Mouse (Mus musculus) splenic B cell, adult 2 months (primary cell): ENCODE measurements around the gene Krtap5-5.
"Not testable (repeated sequence)": the region's sequence is repeated elsewhere in the genome, so short reads cannot be mapped to it uniquely, and the experiment has no call there.

Experiments
- DNase-seq: peaks from one replicate; pipeline ENCODE4 v3.0.0-alpha.2; 2011; ENCODE audit warnings: low read depth, low spot score
- H3K27me3 ChIP-seq: 2 replicates; pipeline ENCODE4 v1.6.1; 2012; ENCODE audit warnings: mild to moderate bottlenecking, low read length, moderate library complexity, mixed read lengths; ENCODE audit not compliant: control insufficient read depth, poor library complexity, insufficient read depth, severe bottlenecking
- H3K36me3 ChIP-seq: 2 replicates; pipeline ENCODE4 v1.6.1; 2012; ENCODE audit warnings: mild to moderate bottlenecking, low read length, moderate library complexity, mixed read lengths; ENCODE audit not compliant: control insufficient read depth, poor library complexity, insufficient read depth, severe bottlenecking

Krtap5-5 gene

GRCm38 (mm10) chr7:142229871-142230270 is at the start of gene Krtap5-5:
TSS of gene Krtap5-5 (minus strand) at chr7:142229971.
- DNase-seq, H3K27me3 ChIP-seq, H3K36me3 ChIP-seq: not testable (repeated sequence)

DNA sequence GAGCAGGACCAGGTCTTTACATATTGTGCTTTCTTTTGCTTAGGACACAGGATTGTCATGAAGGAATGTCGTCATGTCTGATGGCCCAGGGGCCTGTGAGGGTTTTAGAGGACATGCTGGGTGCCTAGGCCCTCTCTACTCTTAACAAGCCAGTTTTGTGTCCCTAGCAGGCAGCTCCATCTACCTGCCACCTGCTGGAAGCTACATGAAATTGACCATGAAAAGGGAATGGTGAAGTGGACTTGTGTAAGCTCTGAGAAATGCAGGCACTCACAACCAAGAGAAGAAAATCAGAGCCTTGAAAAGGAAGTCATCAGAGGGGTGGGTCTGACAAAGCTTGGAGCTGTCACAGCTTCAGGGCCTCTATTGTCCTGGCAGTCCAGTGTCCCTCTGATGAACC is 49.5 kb upstream of the Krtap5-5 start:
- H3K27me3 ChIP-seq, H3K36me3 ChIP-seq, DNase-seq: not testable (repeated sequence)

- H3K36me3 ChIP-seq, H3K27me3 ChIP-seq: not testable (repeated sequence)
- peak; percentile 58 for DNase-seq
Observed at GRCm38 (mm10) chr7:142278183-142278582, 48.4 kb upstream of the Krtap5-5 start.

GRCm38 (mm10) chr7:142274263-142274662 is 44.5 kb upstream of the Krtap5-5 start, which contains the start of gene Gm4559:
TSS of gene Gm4559 (minus strand) at chr7:142274363.
- H3K36me3 ChIP-seq, H3K27me3 ChIP-seq, DNase-seq: not testable (repeated sequence)

- DNase-seq, H3K36me3 ChIP-seq, H3K27me3 ChIP-seq: not testable (repeated sequence)
Observed at GRCm38 (mm10) chr7:142258254-142258653, 28.5 kb upstream of the Krtap5-5 start, which contains the start of gene Gm2431. TSS of gene Gm2431 (minus strand) at chr7:142258354.

GRCm38 (mm10) chr7:142255517-142255916 is 25.7 kb upstream of the Krtap5-5 start:
- H3K36me3 ChIP-seq: no peaks in the 10 kb centered on the region
- DNase-seq: peak; percentile 51
- H3K27me3 ChIP-seq: no peaks in the 10 kb centered on the region

DNA sequence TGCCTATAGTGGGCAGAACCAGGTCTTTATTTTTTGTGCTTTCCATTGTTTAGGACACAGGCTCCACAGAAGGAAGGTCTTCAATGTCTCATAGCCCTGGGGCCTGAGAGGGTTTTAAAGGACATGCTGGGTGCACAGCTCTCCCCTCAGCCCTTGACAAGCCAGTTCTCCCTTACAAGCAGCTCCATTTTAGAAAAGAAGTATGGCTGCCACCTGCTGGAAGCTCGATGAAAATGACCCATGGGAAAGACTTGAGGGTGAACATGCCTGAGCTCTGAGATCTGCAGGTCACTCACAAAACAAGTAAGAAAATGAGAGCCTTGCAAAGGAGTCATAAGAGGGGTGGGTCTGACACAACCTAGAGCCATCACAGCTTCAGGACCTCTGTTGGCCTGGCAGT is 20.1 kb upstream of the Krtap5-5 start:
- Histone ChIP-seq H3K27me3 (no peaks in the 10 kb centered on the region), H3K36me3 (no peaks in the 10 kb centered on the region)
- DNase-seq: peak; percentile 3

- DNase-seq: no peak
- no peaks in the 10 kb centered on the region for H3K36me3 ChIP-seq
Observed at GRCm38 (mm10) chr7:142240978-142241377, 11.2 kb upstream of the Krtap5-5 start, which contains the start of gene Gm40460. TSS of gene Gm40460 (minus strand) at chr7:142241078.

DNA sequence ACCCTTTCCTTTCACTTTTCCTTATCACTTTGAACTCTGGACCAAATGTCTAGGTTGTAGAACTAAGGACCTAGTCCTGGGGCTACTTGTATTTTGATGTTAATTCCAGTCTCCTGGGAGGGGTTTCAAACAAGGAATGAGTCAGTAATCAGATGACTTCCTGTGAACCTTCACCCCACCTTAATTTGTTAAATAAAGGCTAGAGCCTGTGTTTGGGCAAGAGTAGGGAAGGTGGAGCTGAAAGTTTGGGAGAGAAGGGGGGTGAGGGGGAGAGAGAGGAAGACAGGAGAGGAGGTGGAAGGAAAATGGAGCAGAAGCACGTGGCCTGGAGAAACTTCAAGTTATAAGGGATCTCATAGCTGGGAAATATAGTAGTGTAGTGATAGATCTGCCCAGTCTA is 1.8 kb upstream of the Krtap5-5 start:
- H3K27me3 ChIP-seq: no peaks in the 10 kb centered on the region; the same call in 1 of the 2 replicates
- H3K36me3 ChIP-seq: no peaks in the 10 kb centered on the region
- no peak for DNase-seq

More at GRCm38 (mm10) chr7:142240978-142241377, 11.2 kb upstream of the Krtap5-5 start, which contains the start of gene Gm40460:
- no peaks in the 10 kb centered on the region for H3K27me3 ChIP-seq

DNA sequence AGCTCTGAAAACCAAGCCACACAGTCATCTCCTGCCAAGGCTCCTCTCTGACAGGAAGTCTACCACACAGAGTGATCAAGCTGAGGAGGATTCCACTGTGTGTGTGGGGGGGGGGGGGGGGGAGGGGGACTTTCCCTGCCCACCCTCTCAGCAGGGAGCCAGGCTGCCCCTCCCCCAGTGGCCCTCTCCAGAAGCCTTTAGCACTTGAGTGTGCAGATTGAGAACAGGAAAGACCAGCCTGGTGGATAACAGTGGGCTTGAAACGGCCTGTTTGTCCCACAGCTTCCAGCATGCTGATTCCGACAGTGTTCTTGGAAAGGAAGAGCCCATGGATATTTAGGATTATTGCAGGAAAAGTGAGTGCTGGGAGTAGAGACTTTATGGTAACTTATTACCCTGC is 5.3 kb downstream of the Krtap5-5 start:
- H3K27me3 ChIP-seq: no peaks in the 10 kb centered on the region
- H3K36me3 ChIP-seq: no peaks in the 10 kb centered on the region
- DNase-seq: no peak

GRCm38 (mm10) chr7:142212136-142212535 is 17.6 kb downstream of the Krtap5-5 start:
- H3K27me3 ChIP-seq, H3K36me3 ChIP-seq, DNase-seq: not testable (repeated sequence)

- Histone ChIP-seq H3K27me3 (no peaks in the 10 kb centered on the region), H3K36me3 (no peaks in the 10 kb centered on the region)
- no peak for DNase-seq
Observed at GRCm38 (mm10) chr7:142211559-142211958, 18.2 kb downstream of the Krtap5-5 start, which contains the start of gene Gm7579. TSS of gene Gm7579 (plus strand) at chr7:142211859.

- H3K36me3 ChIP-seq, DNase-seq, H3K27me3 ChIP-seq: not testable (repeated sequence)
Observed at GRCm38 (mm10) chr7:142206891-142207290, 22.9 kb downstream of the Krtap5-5 start.

DNA sequence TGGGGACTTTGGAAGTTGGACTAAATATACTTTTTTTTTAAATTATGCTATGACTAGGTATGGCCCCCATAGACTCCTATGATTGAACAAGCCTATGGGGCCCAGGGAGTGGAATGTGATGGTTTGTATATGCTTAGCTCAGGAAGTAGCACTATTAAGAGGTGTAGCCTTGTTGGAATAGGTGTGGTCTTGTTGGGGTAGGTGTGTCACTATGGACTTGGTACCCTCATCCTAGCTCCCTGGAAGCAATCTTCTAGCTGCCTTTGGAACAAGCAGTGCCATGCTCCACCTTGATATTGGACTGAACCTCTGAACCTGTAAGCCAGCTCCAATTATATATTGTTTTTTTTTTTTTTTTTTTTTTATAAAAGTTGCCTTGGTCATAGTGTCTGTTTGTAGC is 24.3 kb downstream of the Krtap5-5 start:
- no peaks in the 10 kb centered on the region for H3K36me3 ChIP-seq
- no peak for DNase-seq

DNA sequence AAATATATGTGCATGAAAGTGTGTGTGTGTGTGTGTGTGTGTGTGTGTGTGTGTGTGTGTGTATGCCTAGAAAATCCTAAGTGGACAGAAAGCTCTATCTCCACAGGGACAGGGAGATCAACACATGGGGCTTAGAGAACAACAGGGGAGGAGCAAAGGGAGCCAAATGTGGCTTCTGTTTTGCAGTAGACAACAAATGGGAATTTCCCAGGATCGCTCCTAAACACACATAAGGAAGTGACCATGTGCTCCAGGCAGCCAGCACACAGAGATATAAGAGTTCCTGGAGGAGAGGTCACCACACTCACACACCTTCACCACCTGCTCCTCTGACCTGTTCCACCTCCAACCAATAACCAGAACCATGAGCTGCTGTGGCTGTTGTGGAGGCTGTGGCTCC is 28.7 kb downstream of the Krtap5-5 start, which contains the start of gene Krtap5-3:
Gene Krtap5-3 (plus strand): TSS at position 301 of the 400 bp plus-strand sequence.
- Histone ChIP-seq H3K36me3 (no peaks in the 10 kb centered on the region), H3K27me3 (no peaks in the 10 kb centered on the region)
- DNase-seq: no peak

More for the DNA sequence above, 24.3 kb downstream of the Krtap5-5 start:
- H3K27me3 ChIP-seq: no peaks in the 10 kb centered on the region

DNA sequence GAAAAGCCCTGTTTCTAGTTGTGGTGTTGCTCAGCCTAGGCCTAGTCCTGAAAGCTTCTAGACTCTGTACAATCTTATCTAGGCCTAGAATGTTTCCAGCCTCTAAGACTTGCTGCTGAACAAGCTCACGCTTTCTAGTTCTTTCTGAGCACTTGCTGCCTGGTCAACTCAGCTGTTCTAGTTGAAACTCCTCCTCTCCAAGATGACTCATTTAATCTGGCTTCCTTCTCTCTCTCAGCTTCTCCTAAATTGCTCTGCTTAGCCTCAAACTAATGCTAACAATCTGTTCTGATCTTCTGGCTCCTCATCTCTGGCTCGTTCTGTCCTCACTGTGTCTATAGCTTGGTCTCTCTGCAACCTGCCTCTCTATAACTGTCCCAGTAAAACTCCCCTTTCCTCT is 31.0 kb downstream of the Krtap5-5 start:
- no peak for DNase-seq
- no peaks in the 10 kb centered on the region for H3K36me3 ChIP-seq
- H3K27me3 ChIP-seq: no peaks in the 10 kb centered on the region
